Mouse (Mus musculus) lung, postnatal 0 days (tissue): ENCODE measurements around the gene Neu2. TPM values are rescaled to one million over a fixed set of nuclear protein-coding genes. Genes with fewer than 3 reads are reported as not detected.

Experiments
- ATAC-seq: fragments of 200-750 bp; cut with Nextera tagmentation; 2 replicates; pipeline ENCODE4 v1.8.0; 2017; ENCODE audit warnings: moderate library complexity
- DNase-seq: peaks from one replicate; pipeline ENCODE4 v3.0.0-alpha.2; 2016; ENCODE audit warnings: low spot score
- H3K27ac ChIP-seq: fragments of 300-500 bp; sonication (generic); 2 replicates; pipeline ENCODE4 v1.5.1; 2014; ENCODE audit warnings: antibody characterized with exemption, mild to moderate bottlenecking, low read length, mixed read lengths
- H3K27me3 ChIP-seq: fragments of 300-500 bp; sonication (generic); replicated peaks from 2 replicates; pipeline ENCODE4 v1.6.1; 2014; ENCODE audit warnings: low read length, mixed read lengths; ENCODE audit not compliant: insufficient read depth
- H3K36me3 ChIP-seq: fragments of 300-500 bp; sonication (generic); 2 replicates; pipeline ENCODE4 v1.6.1; 2014; ENCODE audit warnings: low read length, mixed read lengths; ENCODE audit not compliant: insufficient read depth
- H3K4me1 ChIP-seq: fragments of 300-500 bp; sonication (generic); 2 replicates; pipeline ENCODE4 v1.6.1; 2014; ENCODE audit warnings: antibody characterized with exemption, low read depth, low read length, mixed read lengths; ENCODE audit not compliant: insufficient read depth
- H3K4me2 ChIP-seq: fragments of 300-500 bp; sonication (generic); replicated peaks from 2 replicates; pipeline ENCODE4 v1.6.1; 2014; ENCODE audit warnings: low read depth, mild to moderate bottlenecking, low read length, moderate library complexity, mixed read lengths
- H3K4me3 ChIP-seq: fragments of 300-500 bp; sonication (generic); 2 replicates; pipeline ENCODE4 v1.5.1; 2014; ENCODE audit warnings: low read depth, low read length
- H3K9ac ChIP-seq: fragments of 300-500 bp; sonication (generic); replicated peaks from 2 replicates; pipeline ENCODE4 v1.6.1; 2014; ENCODE audit warnings: low read depth, mild to moderate bottlenecking
- H3K9me3 ChIP-seq: fragments of 300-500 bp; sonication (generic); 2 replicates; pipeline ENCODE4 v1.6.1; 2016; ENCODE audit warnings: low read length, mixed read lengths
- CTCF ChIP-seq: IDR thresholded peaks from 2 replicates; pipeline ENCODE4 v1.5.1; 2016; ENCODE audit warnings: antibody characterized with exemption, mild to moderate bottlenecking
- EP300 ChIP-seq: IDR thresholded peaks from 2 replicates; pipeline ENCODE4 v1.6.1; 2016; ENCODE audit warnings: antibody characterized with exemption, mild to moderate bottlenecking, control low read depth
- WGBS: fragments of 180-500 bp; shearing (Covaris S2); extraction: QIAGEN DNeasy Blood & Tissue Kit; methylation state at CpG from one replicate; pipeline ENCODE4 v1.1.7; 2014; 5-methylcytosine and 5-hydroxymethylcytosine counted together
- polyA plus RNA-seq: library from polyadenylated mRNA; unstranded; fragments of >200 nt; fragmentation: Nextera tagmentation; extraction: Ambion mirVana; gene quantifications from 2 replicates; pipeline ENCODE4 v1.2.1, GENCODE M21; 2015

Gene Neu2
- polyA plus RNA-seq, 1 experiment from 2014 or later: 2.9 TPM

DNA sequence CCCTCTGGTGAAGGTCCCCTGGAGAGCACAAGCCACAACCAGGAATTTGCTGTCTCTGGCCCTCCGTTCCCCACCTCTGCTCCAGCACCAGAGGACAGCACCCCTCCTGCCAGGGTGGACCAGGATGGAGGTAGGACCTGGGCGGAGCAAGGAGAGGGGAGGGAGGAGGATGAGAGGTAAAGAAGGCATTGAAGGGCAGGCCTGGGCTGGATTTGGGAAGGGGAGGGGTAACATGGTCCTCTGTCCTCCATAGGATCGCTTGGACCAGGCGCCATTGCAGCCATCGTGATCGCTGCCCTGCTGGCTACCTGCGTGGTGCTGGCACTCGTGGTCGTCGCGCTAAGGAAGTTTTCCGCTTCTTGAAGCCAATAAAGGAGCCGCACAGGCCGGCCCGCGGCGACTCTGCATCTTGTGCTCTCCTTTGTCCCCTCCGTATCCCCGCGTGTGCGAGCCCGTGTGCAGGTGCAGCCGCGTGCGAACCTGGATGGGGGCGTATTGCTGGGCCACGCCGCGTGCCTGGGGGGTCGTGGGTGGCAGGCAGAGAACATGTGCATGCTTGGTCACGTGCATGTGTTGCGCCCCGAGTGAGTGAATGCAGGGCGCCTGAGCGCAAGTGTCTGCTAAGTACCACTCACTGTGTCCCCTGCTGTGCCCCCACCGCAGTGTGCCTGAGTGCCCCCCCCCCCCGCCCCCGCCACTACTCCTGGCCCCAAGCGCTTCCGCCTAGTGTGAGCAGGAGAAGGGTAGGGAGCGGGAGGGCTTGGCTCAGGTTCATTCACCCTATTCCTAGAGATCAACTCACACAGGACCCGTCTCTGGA, 34.4 kb upstream of the Neu2 start:
- Histone ChIP-seq H3K27ac (no peak overlapping the region), H3K4me3 (no peak overlapping the region), H3K9me3 (no peaks in the 10 kb centered on the region), H3K4me1 (no peaks in the 10 kb centered on the region), H3K27me3 (no peaks in the 10 kb centered on the region), H3K36me3 (no peaks in the 10 kb centered on the region), H3K9ac (no peak overlapping the region), H3K4me2 (peak overlapping the region; percentile 28; the same call in 1 of the 2 replicates)
- 5% methylated on average over 36 of the region's 42 CpGs for WGBS
- DNase-seq (no peak), ATAC-seq (peak; percentile 28)
- TF ChIP-seq EP300 (no peak), CTCF (no peak)

DNA sequence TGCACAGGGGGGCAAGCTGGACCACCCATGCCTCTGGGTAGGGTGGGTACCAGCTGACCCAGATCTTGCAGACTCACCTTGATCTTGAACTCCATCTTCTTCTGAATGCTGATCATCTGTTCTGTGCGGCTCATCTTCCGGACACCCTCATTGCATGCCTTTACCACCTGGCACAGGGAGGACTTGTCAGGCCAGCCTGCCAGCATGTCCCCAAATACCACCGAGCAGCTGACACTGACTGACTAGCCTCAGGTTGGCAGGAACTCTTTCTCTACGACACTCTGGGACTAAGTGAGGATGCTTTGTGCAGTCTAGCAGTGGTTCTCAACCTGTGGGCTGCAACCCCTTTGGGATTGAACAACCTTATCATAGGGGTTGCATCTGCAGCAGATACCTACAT, 27.1 kb upstream of the Neu2 start:
- 80% methylated on average over 4 of the region's 4 CpGs for WGBS
- no peaks in the 10 kb centered on the region for H3K4me1 ChIP-seq

DNA sequence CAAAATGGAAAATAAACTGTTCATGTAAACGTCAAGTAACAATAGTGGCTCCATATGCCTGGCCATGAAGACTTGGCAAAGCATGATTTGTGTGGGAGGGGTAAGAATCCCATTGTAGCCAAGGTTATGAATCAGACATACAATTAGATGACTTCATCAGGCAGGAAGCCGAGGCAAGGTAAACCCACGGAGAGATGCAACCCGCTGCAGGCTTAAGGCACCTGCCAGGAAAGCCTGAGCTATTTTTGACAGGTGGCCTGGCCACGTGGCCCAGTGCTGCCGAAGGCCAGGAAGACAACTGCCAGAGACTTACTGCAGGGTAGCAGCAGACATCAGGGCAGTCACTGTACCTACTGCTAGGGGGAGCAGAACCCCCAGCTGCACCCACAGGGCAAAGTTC, 23.3 kb upstream of the Neu2 start:
- DNase-seq (no peak), ATAC-seq (no peak)
- no peak overlapping the region for H3K27ac ChIP-seq
- H3K9ac ChIP-seq: no peak overlapping the region
- no peaks in the 10 kb centered on the region for H3K4me1 ChIP-seq
- H3K4me3 ChIP-seq: no peak overlapping the region
- no peak overlapping the region for H3K4me2 ChIP-seq
- no peaks in the 10 kb centered on the region for H3K36me3 ChIP-seq
- no peaks in the 10 kb centered on the region for H3K27me3 ChIP-seq
- TF ChIP-seq CTCF (no peak), EP300 (no peak)
- no peaks in the 10 kb centered on the region for H3K9me3 ChIP-seq
- WGBS: 53% methylated on average over 6 of the region's 6 CpGs

More for the DNA sequence above, 27.1 kb upstream of the Neu2 start:
- Histone ChIP-seq H3K27ac (no peak overlapping the region), H3K9me3 (no peaks in the 10 kb centered on the region), H3K4me2 (no peak overlapping the region), H3K9ac (no peak overlapping the region), H3K36me3 (no peaks in the 10 kb centered on the region), H3K27me3 (no peaks in the 10 kb centered on the region), H3K4me3 (no peak overlapping the region)
- DNase-seq (no peak), ATAC-seq (no peak)
- TF ChIP-seq CTCF: no peak

DNA sequence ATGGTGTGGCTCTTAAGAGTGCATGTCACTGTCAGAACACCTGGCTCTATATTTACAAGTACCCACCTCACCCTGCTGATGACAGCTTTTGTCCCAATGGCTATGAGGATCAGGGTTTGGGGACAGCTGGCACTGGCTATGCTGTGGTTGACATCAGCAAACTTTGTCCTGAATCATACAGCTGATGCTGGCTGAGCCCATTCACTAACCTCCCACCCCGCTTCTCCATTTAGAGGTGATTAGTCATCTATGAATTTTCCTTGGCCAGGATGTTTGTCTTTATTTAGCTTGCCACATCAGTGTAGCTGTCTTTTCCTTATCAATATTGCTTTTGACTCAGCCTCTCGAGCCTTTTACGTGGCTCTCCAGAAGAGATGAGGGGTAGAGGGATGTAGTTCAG, 17.4 kb upstream of the Neu2 start:
- TF ChIP-seq CTCF (no peak), EP300 (no peak)
- 59% methylated on average over 3 of the region's 3 CpGs for WGBS
- ATAC-seq: no peak
- Histone ChIP-seq H3K9me3 (no peaks in the 10 kb centered on the region), H3K4me1 (no peaks in the 10 kb centered on the region), H3K36me3 (no peaks in the 10 kb centered on the region), H3K27me3 (no peaks in the 10 kb centered on the region), H3K4me2 (no peak overlapping the region), H3K27ac (no peak overlapping the region), H3K4me3 (no peak overlapping the region), H3K9ac (no peak overlapping the region)
- DNase-seq: no peak

DNA sequence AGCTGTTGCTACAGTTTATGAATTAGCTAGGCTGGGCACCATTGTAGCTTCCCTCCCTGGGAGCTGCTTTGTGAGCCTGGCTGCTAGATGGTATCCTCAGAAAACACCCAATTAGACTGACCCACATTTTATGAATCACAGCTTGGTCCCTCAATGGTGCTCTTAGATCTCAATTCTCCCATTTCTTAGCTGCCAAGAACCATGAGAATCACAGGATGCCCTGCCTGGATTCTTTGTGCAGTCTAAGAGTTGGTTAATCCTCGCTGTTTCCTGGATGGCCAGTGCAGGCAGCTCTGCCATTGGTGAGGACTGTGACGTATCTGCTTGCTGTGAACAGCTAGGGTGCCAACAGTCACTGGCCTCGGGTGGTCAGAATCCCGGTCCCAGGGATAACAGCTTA, 16.1 kb upstream of the Neu2 start:
- Histone ChIP-seq H3K27me3 (no peaks in the 10 kb centered on the region), H3K36me3 (no peaks in the 10 kb centered on the region), H3K4me1 (no peaks in the 10 kb centered on the region), H3K9me3 (no peaks in the 10 kb centered on the region), H3K4me3 (no peak overlapping the region), H3K27ac (no peak overlapping the region), H3K9ac (no peak overlapping the region), H3K4me2 (no peak overlapping the region)
- TF ChIP-seq CTCF: no peak
- TF ChIP-seq EP300: no peak
- no peak for ATAC-seq
- WGBS: 51% methylated on average over 4 of the region's 4 CpGs
- DNase-seq: no peak

DNA sequence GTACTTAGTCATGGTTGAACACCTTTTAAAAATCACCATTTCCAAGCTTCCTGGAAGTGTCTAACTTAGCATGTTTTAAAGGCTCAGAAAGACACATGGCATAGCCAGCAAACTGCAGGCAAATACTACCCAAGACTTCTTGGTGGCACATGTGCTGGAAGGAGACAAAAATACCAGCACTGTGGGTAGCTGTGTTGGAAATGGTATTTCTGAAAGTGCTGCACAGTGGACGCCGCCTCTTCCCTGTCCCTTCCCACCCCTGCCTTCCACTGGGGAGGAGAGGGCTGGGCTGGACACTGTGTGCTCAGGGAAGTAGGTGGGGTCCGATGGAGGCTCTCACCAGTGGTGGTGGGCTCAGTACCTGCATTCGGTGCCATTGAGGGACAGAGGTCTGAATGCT, 4.2 kb upstream of the Neu2 start:
- no peak for TF ChIP-seq EP300
- TF ChIP-seq CTCF: no peak
- H3K36me3 ChIP-seq: no peaks in the 10 kb centered on the region
- H3K9ac ChIP-seq: no peak overlapping the region
- WGBS: 85% methylated on average over 4 of the region's 4 CpGs
- H3K27ac ChIP-seq: no peak overlapping the region
- DNase-seq: no peak
- no peak for ATAC-seq
- H3K4me3 ChIP-seq: no peak overlapping the region
- peaks cover 13% of the 10 kb centered on the region for H3K27me3 ChIP-seq
- H3K4me1 ChIP-seq: peaks cover 8% of the 10 kb centered on the region; the same call in 1 of the 2 replicates
- H3K4me2 ChIP-seq: no peak overlapping the region
- no peaks in the 10 kb centered on the region for H3K9me3 ChIP-seq
